Mouse (Mus musculus): Measurements from ENCODE around the gene Psmb6. TPM values are rescaled to one million over a fixed set of nuclear protein-coding genes. Genes with fewer than 3 reads are reported as not detected.

Gene Psmb6
- polyA plus RNA-seq (2012; rRNA removed) (155 and 171 TPM in 2 replicates), polyA plus RNA-seq (2014; fragmentation: Nextera tagmentation; extraction: Ambion mirVana) (345 and 363 TPM in 2 replicates)

DNA sequence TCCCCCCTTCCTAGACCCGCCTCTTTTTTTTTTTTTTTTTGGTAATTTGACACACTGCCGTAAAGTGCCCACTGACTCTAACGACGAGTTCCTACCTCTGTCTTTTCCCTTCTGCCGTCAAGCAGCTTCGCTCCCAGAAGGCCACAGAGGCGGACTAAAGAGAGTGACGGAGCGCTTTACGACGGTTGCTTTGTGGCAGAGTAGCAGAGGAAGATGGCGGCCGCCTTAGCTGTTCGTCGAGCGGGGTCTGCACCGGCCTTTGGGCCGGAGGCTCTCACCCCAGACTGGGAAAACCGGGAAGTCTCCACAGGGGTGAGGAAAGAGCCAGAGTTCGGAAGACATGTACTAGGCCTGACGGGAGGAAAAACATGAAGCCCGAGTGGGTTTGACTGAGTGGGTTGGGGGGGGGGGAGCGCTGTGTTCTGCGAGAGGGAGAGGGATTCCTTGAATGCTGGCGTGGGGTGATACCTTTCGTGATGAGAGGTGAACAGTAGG is at the start of gene Psmb6:
Gene Psmb6 (plus strand): TSS at position 184 of the 495 bp plus-strand sequence.
- under 1% methylated on average over 25 of the region's 26 CpGs for WGBS (ENCODE audit: insufficient replicate concordance)
- H3K9me3 ChIP-seq (ENCODE audit: control insufficient read depth, low read length), result no peaks in the 10 kb centered on the region
- peaks cover 16% of the 10 kb centered on the region for H3K36me3 ChIP-seq (replicated peaks; ENCODE audit: control insufficient read depth, insufficient read depth, low read depth)
- H3K4me1 ChIP-seq (replicated peaks; ENCODE audit: control insufficient read depth in 2 of 2, insufficient read depth in 2 of 2, low read length in 1 of 2), result peaks cover 3 to 15% of the 10 kb centered on the region in 2 experiments; a peak in 3 of 4 replicates
- peak within 1 kb of the TSS; percentile 80 to 100 for H3K4me3 ChIP-seq (ENCODE audit: insufficient read depth in 1 of 2, low read depth in 2 of 2, low read length in 2 of 2)
- peak within 1 kb of the TSS; percentile 80 for H3K4me2 ChIP-seq (ENCODE audit: low read depth)
- peak within 1 kb of the TSS; percentile 8; the same call in 1 of the 2 replicates for H3K27ac ChIP-seq
- TF ChIP-seq CTCF (IDR thresholded peaks at IDR 0.05; ENCODE audit: low read depth) (no peak), EP300 (IDR thresholded peaks at IDR 0.05; ENCODE audit: low read depth) (no peak)
- DNase-seq (ENCODE audit: low read depth in 3 of 3, low spot score in 3 of 3), result peak; percentile 97
- H3K27me3 ChIP-seq (ENCODE audit: control insufficient read depth, insufficient read depth, low read length), result peaks cover 7% of the 10 kb centered on the region
- ATAC-seq (ENCODE audit: insufficient read depth), result peak; percentile 93
- peak within 1 kb of the TSS; percentile 72 for H3K9ac ChIP-seq (replicated peaks)

DNA sequence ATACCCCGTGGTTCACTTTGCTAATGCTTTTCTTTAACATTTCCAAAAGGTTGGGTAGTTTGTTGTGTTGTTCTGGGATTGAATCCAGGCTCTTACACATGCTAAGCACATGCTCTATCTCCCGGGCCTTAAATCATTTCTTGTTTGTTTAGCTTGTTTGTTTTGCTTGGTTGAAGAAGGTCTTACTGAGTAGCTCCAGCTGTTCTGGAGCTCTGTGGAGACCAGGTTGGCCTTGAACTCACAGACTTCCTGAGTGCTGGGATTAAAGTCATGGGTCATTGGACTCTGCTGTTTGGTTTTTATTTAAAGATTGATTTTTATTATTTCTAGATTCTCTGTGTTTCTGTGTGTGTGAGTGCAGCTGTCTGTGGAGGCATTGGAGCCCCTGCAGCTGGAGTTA is 39.7 kb upstream of the Psmb6 start:
- no peaks in the 10 kb centered on the region for H3K36me3 ChIP-seq (replicated peaks; ENCODE audit: control insufficient read depth, insufficient read depth, low read depth)
- no peaks in the 10 kb centered on the region for H3K4me1 ChIP-seq (replicated peaks; ENCODE audit: control insufficient read depth in 2 of 2, insufficient read depth in 2 of 2, low read length in 1 of 2)
- no peaks in the 10 kb centered on the region for H3K27me3 ChIP-seq (ENCODE audit: control insufficient read depth, insufficient read depth, low read length)
- H3K4me2 ChIP-seq (ENCODE audit: low read depth), result no peak overlapping the region
- H3K9ac ChIP-seq (replicated peaks), result no peak overlapping the region
- 40% methylated on average over 2 of the region's 2 CpGs for WGBS (ENCODE audit: insufficient replicate concordance)
- DNase-seq (ENCODE audit: low read depth in 3 of 3, low spot score in 3 of 3) (no peak), ATAC-seq (ENCODE audit: insufficient read depth) (no peak)
- no peak overlapping the region for H3K27ac ChIP-seq
- H3K4me3 ChIP-seq (ENCODE audit: insufficient read depth in 1 of 2, low read depth in 2 of 2, low read length in 2 of 2), result no peak overlapping the region
- TF ChIP-seq CTCF (IDR thresholded peaks at IDR 0.05; ENCODE audit: low read depth), result no peak
- no peaks in the 10 kb centered on the region for H3K9me3 ChIP-seq (ENCODE audit: control insufficient read depth, low read length)

DNA sequence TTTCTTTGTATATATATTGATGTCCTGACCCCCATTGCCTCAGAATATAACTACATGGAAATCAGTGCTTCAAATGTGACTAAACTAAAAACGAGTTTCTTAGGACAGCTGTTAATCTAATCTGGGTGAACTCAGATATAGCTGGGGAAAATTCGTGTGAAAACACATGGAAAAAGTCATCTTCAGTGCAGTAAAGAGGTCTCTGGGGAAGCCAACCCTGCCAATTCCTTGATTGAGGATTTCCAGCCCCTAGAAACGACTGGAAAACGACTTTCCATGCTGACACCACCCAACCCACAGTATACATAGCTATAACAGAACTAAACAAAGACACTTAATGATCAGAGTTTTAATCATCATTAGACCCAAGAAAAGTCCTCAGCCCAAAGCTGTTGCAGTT is 37.4 kb upstream of the Psmb6 start:
- no peaks in the 10 kb centered on the region for H3K9me3 ChIP-seq (ENCODE audit: control insufficient read depth, low read length)
- H3K9ac ChIP-seq (replicated peaks), result no peak overlapping the region
- WGBS (ENCODE audit: insufficient replicate concordance), result 24% methylated on average over 4 of the region's 4 CpGs
- no peak for DNase-seq (ENCODE audit: low read depth in 3 of 3, low spot score in 3 of 3)
- H3K27me3 ChIP-seq (ENCODE audit: control insufficient read depth, insufficient read depth, low read length), result no peaks in the 10 kb centered on the region
- no peaks in the 10 kb centered on the region for H3K36me3 ChIP-seq (replicated peaks; ENCODE audit: control insufficient read depth, insufficient read depth, low read depth)
- H3K4me3 ChIP-seq (ENCODE audit: insufficient read depth in 1 of 2, low read depth in 2 of 2, low read length in 2 of 2), result no peak overlapping the region
- H3K4me1 ChIP-seq (replicated peaks; ENCODE audit: control insufficient read depth in 2 of 2, insufficient read depth in 2 of 2, low read length in 1 of 2), result no peaks in the 10 kb centered on the region
- TF ChIP-seq CTCF (IDR thresholded peaks at IDR 0.05; ENCODE audit: low read depth) (no peak), EP300 (IDR thresholded peaks at IDR 0.05; ENCODE audit: low read depth) (no peak)
- no peak overlapping the region for H3K4me2 ChIP-seq (ENCODE audit: low read depth)
- ATAC-seq (ENCODE audit: insufficient read depth), result no peak
- H3K27ac ChIP-seq, result no peak overlapping the region

DNA sequence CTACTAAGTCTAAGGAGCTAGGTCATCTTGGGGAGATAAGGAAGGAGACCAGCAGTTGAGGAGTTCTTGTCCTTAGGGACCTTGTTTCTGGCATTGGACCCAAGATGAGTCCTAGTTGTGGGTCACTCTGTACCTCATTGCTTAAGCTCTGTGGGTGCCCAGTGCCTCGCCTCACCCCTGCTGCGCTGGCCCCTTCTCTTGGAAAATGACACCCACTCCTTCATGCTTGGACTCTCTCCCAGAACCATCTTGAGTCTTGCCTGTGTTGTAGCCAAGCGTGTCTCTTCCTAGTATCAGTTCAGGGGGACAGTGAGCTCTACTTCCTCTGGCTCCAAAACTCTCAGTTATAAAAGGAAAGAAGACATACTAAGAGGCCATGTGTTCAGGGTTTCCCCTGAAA is 36.0 kb upstream of the Psmb6 start:
- 47% methylated on average over 3 of the region's 3 CpGs for WGBS (ENCODE audit: insufficient replicate concordance)
- Histone ChIP-seq H3K9ac (replicated peaks) (no peak overlapping the region), H3K27me3 (ENCODE audit: control insufficient read depth, insufficient read depth, low read length) (no peaks in the 10 kb centered on the region), H3K4me1 (replicated peaks; ENCODE audit: control insufficient read depth in 2 of 2, insufficient read depth in 2 of 2, low read length in 1 of 2) (no peaks in the 10 kb centered on the region), H3K4me2 (ENCODE audit: low read depth) (no peak overlapping the region), H3K27ac (no peak overlapping the region), H3K4me3 (ENCODE audit: insufficient read depth in 1 of 2, low read depth in 2 of 2, low read length in 2 of 2) (no peak overlapping the region), H3K9me3 (ENCODE audit: control insufficient read depth, low read length) (no peaks in the 10 kb centered on the region), H3K36me3 (replicated peaks; ENCODE audit: control insufficient read depth, insufficient read depth, low read depth) (no peaks in the 10 kb centered on the region)
- TF ChIP-seq CTCF (IDR thresholded peaks at IDR 0.05; ENCODE audit: low read depth) (no peak), EP300 (IDR thresholded peaks at IDR 0.05; ENCODE audit: low read depth) (no peak)
- DNase-seq (ENCODE audit: low read depth in 3 of 3, low spot score in 3 of 3) (no peak), ATAC-seq (ENCODE audit: insufficient read depth) (no peak)

DNA sequence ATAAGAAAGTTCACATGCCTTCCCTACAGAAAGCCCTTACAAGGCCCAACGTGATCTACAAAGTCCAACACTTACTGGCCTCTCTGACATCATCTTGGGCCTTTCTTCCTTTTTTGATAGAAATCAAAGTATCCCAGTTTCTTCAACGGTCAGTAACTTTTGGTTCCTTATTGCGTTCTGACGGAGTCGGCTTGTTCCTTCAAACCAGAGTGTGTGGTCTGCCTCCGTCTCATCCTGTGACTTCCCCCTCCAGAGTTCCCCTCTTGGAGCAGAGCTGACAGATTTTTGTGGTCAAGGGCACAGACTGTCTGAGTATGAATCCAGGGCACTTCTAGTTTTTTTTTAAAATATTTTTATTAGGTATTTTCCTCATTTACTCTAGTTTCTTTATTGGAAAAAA is 35.5 kb upstream of the Psmb6 start:
- ATAC-seq (ENCODE audit: insufficient read depth) (no peak), DNase-seq (ENCODE audit: low read depth in 3 of 3, low spot score in 3 of 3) (peak in 1 of 3 experiments; percentile 7)
- Histone ChIP-seq H3K9ac (replicated peaks) (no peak overlapping the region), H3K4me3 (ENCODE audit: insufficient read depth in 1 of 2, low read depth in 2 of 2, low read length in 2 of 2) (no peak overlapping the region), H3K4me1 (replicated peaks; ENCODE audit: control insufficient read depth in 2 of 2, insufficient read depth in 2 of 2, low read length in 1 of 2) (no peaks in the 10 kb centered on the region), H3K27ac (no peak overlapping the region), H3K9me3 (ENCODE audit: control insufficient read depth, low read length) (no peaks in the 10 kb centered on the region), H3K27me3 (ENCODE audit: control insufficient read depth, insufficient read depth, low read length) (no peaks in the 10 kb centered on the region), H3K36me3 (replicated peaks; ENCODE audit: control insufficient read depth, insufficient read depth, low read depth) (no peaks in the 10 kb centered on the region), H3K4me2 (ENCODE audit: low read depth) (no peak overlapping the region)
- 13% methylated on average over 6 of the region's 6 CpGs for WGBS (ENCODE audit: insufficient replicate concordance)
- TF ChIP-seq CTCF (IDR thresholded peaks at IDR 0.05; ENCODE audit: low read depth) (no peak), EP300 (IDR thresholded peaks at IDR 0.05; ENCODE audit: low read depth) (no peak)

All from liver, embryonic 14.5 days (tissue).